Mouse (Mus musculus) hindbrain, embryonic 13.5 days (tissue): ENCODE data around the gene Pdcd4. TPM values are rescaled to one million over a fixed set of nuclear protein-coding genes. Genes with fewer than 3 reads are reported as not detected.
"Not testable (repeated sequence)": the region's sequence is repeated elsewhere in the genome, so short reads cannot be mapped to it uniquely, and the experiment has no call there.

ENCODE experiments used
- ATAC-seq: fragments of 200-750 bp; cut with Nextera tagmentation; 2 replicates; pipeline ENCODE4 v1.8.0; 2017; ENCODE audit warnings: moderate TSS enrichment; ENCODE audit not compliant: low FRiP score
- H3K27ac ChIP-seq: fragments of 300-500 bp; sonication (generic); 2 replicates; pipeline ENCODE4 v1.5.1; 2015; ENCODE audit warnings: inconsistent platforms, mild to moderate bottlenecking, moderate library complexity
- H3K27me3 ChIP-seq: fragments of 300-500 bp; sonication (generic); 2 replicates; pipeline ENCODE4 v1.6.1; 2015; ENCODE audit warnings: mild to moderate bottlenecking, inconsistent platforms
- H3K36me3 ChIP-seq: fragments of 300-500 bp; sonication (generic); 2 replicates; pipeline ENCODE4 v1.6.1; 2015; ENCODE audit warnings: mild to moderate bottlenecking, inconsistent platforms
- H3K4me1 ChIP-seq: fragments of 300-500 bp; sonication (generic); replicated peaks from 2 replicates; pipeline ENCODE4 v1.6.1; 2015; ENCODE audit warnings: inconsistent platforms
- H3K4me2 ChIP-seq: fragments of 300-500 bp; sonication (generic); 2 replicates; pipeline ENCODE4 v1.6.1; 2015; ENCODE audit warnings: inconsistent platforms, mild to moderate bottlenecking, moderate library complexity
- H3K4me3 ChIP-seq: fragments of 300-500 bp; sonication (generic); 2 replicates; pipeline ENCODE4 v1.5.1; 2015; ENCODE audit warnings: mild to moderate bottlenecking, inconsistent platforms
- H3K9ac ChIP-seq: fragments of 300-500 bp; sonication (generic); 2 replicates; pipeline ENCODE4 v1.6.1; 2015; ENCODE audit warnings: mild to moderate bottlenecking, inconsistent platforms
- H3K9me3 ChIP-seq: fragments of 300-500 bp; sonication (generic); 2 replicates; pipeline ENCODE4 v1.6.1; 2016; ENCODE audit warnings: inconsistent platforms
- WGBS: fragments of 180-500 bp; shearing (Covaris S2); methylation state at CpG from one replicate; pipeline ENCODE4 v1.1.7; 2015; 5-methylcytosine and 5-hydroxymethylcytosine counted together
- polyA plus RNA-seq: library from polyadenylated mRNA; unstranded; fragments of >200 nt; fragmentation: Nextera tagmentation; extraction: Ambion mirVana; gene quantifications from 2 replicates; pipeline ENCODE4 v1.2.1, GENCODE M21; 2015

Gene Pdcd4
- polyA plus RNA-seq, 1 experiment from 2014 or later, result 82.8 TPM

DNA sequence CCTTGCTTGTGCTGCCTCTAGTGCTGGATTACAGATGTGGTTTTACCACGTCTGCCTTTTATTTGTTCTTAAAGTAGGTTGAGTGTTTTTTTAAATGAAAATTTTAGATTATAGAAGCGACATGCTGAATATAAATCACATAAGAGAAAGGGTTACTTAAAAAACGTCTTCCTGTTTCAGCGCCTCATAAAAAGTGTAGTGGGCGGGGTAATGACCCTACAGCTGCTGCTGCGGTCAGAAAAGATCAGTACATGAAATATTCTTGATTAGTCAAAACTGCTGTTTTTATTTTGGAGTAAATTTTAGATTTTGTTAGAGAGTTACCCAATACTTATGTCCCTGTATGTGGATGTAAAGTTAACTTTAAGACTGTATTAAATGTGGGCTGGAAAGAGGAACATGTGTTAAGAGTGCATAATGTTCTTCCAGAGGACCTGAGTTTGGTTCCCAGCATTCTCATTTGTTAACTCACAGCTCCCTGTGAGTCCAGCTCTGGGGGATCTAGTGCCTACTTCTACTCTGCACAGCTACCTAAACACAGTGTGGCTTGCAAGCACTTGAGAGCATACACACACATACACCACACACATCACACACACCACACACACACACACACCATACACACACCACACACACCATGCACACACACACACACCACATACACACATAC is 14.1 kb downstream of the Pdcd4 start:
- no peak for ATAC-seq
- peaks cover 23% of the 10 kb centered on the region for H3K4me1 ChIP-seq
- no peak overlapping the region for H3K27ac ChIP-seq
- no peak overlapping the region for H3K4me2 ChIP-seq
- 77% methylated on average over 6 of the region's 6 CpGs for WGBS
- peaks cover 20% of the 10 kb centered on the region for H3K36me3 ChIP-seq
- H3K27me3 ChIP-seq, result no peaks in the 10 kb centered on the region
- no peak overlapping the region for H3K4me3 ChIP-seq
- H3K9ac ChIP-seq, result no peak overlapping the region
- no peaks in the 10 kb centered on the region for H3K9me3 ChIP-seq

DNA sequence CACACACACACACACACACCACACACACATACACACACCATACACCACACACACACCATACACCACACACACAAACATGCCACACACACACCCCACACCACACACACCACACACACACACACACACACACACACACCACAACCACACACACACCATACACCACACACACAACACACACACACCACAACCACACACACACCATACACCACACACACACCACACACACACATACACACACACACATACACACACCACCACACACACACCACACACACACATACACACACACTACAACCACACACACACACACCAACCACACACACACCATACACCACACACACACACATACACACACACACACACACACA is 14.7 kb downstream of the Pdcd4 start:
- H3K9ac ChIP-seq, H3K4me3 ChIP-seq, ATAC-seq, H3K4me2 ChIP-seq, H3K9me3 ChIP-seq, H3K27ac ChIP-seq, H3K27me3 ChIP-seq: not testable (repeated sequence)
- H3K4me1 ChIP-seq, result peaks cover 23% of the 10 kb centered on the region
- H3K36me3 ChIP-seq, result peaks cover 23% of the 10 kb centered on the region

DNA sequence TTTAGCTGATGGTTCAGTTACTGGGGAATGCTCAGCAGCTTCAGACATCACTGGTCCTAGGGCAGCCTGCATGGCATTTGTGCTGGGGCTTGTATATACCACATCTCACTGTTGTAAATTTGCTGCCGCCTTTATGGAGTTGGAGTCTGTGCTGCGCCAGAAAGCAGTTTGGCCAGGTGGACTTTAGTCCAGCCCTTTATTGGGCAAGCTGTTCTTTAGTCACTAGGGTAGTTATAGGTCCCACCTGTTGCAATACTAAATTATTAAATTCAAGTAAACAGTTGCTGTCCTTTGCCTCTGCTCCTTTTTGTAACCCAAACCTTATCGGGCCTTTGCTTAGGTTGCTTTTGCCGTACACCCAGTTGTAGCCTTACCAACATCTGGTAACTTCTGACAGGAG is 22.9 kb downstream of the Pdcd4 start:
- no peak for ATAC-seq
- no peaks in the 10 kb centered on the region for H3K9me3 ChIP-seq
- no peak overlapping the region for H3K9ac ChIP-seq
- peaks cover 90% of the 10 kb centered on the region for H3K36me3 ChIP-seq
- no peaks in the 10 kb centered on the region for H3K27me3 ChIP-seq
- H3K27ac ChIP-seq, result no peak overlapping the region
- WGBS, result 95% methylated on average over 4 of the region's 4 CpGs
- H3K4me3 ChIP-seq, result no peak overlapping the region
- no peak overlapping the region for H3K4me2 ChIP-seq
- no peaks in the 10 kb centered on the region for H3K4me1 ChIP-seq

DNA sequence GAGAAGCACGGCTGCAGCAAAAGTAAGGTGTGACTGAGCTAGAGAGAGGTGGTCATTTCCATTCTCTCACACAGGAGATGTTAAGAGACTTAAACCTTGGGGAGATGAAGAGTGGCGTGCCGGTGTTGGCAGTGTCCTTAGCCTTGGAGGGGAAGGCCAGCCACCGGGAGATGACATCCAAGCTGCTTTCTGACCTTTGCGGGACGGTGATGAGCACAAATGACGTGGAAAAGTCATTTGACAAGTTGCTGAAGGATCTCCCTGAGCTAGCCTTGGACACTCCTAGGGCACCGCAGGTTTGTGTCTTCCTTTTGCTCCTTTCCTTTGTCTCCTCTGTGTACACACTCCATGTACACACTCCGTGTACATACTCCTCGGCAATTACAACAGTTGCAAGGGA is 27.5 kb downstream of the Pdcd4 start:
- WGBS, result 96% methylated on average over 10 of the region's 10 CpGs
- H3K27me3 ChIP-seq, result no peaks in the 10 kb centered on the region
- H3K27ac ChIP-seq, result no peak overlapping the region
- no peaks in the 10 kb centered on the region for H3K9me3 ChIP-seq
- no peak for ATAC-seq
- H3K4me3 ChIP-seq, result no peak overlapping the region
- H3K9ac ChIP-seq, result no peak overlapping the region
- H3K4me1 ChIP-seq, result no peaks in the 10 kb centered on the region
- no peak overlapping the region for H3K4me2 ChIP-seq
- peaks cover 80% of the 10 kb centered on the region for H3K36me3 ChIP-seq

DNA sequence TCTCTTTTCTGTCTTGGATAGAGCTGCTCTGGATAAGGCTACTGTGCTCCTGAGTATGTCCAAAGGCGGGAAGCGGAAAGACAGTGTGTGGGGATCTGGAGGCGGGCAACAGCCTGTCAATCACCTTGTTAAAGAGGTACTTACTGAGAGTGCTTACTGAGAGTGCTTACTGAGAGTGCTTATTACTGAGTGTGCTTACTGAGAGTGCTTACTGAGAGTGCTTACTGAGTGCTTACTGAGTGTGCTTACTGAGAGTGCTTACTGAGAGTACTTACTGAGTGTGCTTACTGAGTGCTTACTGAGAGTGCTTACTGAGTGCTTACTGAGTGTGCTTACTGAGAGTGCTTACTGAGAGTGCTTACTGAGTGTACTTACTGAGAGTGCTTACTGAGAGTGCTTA is 30.0 kb downstream of the Pdcd4 start:
- H3K36me3 ChIP-seq, result peaks cover 65% of the 10 kb centered on the region
- H3K4me1 ChIP-seq, H3K9me3 ChIP-seq, H3K9ac ChIP-seq, H3K4me3 ChIP-seq, H3K27ac ChIP-seq, H3K27me3 ChIP-seq, ATAC-seq, H3K4me2 ChIP-seq: not testable (repeated sequence)
- 80% methylated on average over 3 of the region's 3 CpGs for WGBS

DNA sequence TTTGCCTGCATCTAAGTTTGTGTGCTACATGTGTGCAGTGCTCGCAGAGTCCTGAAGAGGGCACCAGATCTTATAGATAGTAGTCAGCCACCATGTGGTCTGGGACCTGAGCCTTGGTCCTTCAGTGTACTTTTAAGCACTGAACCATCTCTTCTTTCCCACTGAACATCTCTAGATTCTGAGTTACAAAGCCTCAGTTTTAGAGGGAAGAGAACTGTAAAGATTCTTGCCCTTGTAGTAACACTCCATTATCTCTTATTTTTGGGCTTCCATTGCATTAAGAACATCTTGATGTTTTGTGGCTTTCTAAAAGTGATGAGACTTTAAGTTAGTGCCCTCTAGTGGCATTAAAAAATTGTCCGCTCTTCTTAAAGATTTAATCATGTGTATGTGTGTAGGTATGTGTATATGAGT is 33.3 kb downstream of the Pdcd4 start:
- WGBS, result 91% methylated on average over 2 of the region's 2 CpGs
- no peaks in the 10 kb centered on the region for H3K4me1 ChIP-seq
- no peak overlapping the region for H3K27ac ChIP-seq
- peaks cover 57% of the 10 kb centered on the region for H3K36me3 ChIP-seq
- H3K27me3 ChIP-seq, result no peaks in the 10 kb centered on the region
- no peak for ATAC-seq
- no peak overlapping the region for H3K9ac ChIP-seq
- H3K4me3 ChIP-seq, result no peak overlapping the region
- no peak overlapping the region for H3K4me2 ChIP-seq
- no peaks in the 10 kb centered on the region for H3K9me3 ChIP-seq

DNA sequence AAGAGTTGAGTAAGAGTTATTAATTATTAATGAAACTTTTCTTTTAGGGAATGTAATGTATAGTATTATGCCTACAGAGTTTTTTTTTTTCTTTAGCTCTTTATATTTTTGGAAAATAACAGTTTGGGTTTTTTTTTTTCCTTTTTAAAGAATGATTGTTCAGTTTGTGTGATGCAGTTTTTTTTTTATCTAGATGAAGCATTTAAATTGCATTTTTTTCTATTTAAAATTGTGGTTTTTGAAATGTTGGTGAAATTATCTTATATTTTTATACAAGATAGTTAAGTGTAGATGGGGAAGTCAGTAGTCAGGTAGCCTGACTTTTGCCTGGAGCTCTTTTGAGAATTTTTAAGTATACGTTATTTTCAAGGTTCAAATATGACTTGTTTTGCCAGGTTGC is 34.7 kb downstream of the Pdcd4 start:
- Histone ChIP-seq H3K4me2 (no peak overlapping the region), H3K9ac (no peak overlapping the region), H3K4me1 (no peaks in the 10 kb centered on the region), H3K36me3 (peaks cover 59% of the 10 kb centered on the region), H3K27ac (no peak overlapping the region), H3K4me3 (no peak overlapping the region), H3K9me3 (no peaks in the 10 kb centered on the region), H3K27me3 (no peaks in the 10 kb centered on the region)
- no peak for ATAC-seq
- WGBS, result 98% methylated on average over 1 of the region's 1 CpGs

DNA sequence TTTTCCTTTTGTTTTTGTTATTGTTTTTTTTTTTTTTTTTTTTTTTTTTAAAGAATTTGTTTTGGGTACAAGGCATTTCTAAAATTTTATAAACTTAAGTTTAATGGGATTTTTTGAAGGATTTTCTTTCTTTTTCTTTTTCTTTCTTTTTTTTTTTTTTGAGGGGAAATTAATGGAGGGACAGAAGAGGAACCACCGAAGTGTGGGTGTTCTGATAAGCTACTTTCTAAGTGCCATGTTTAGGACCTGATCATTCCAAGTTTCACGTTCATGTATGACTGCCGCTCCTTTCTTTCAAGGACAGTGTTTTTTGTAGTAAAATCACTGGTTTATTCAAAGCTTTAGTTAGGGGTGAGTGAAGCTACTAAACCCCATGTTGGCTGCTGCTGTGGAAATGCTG is 37.2 kb downstream of the Pdcd4 start:
- Histone ChIP-seq H3K4me1 (no peaks in the 10 kb centered on the region), H3K27me3 (no peaks in the 10 kb centered on the region), H3K9me3 (no peaks in the 10 kb centered on the region), H3K36me3 (peaks cover 65% of the 10 kb centered on the region), H3K9ac (no peak overlapping the region), H3K27ac (no peak overlapping the region), H3K4me2 (no peak overlapping the region), H3K4me3 (no peak overlapping the region)
- 94% methylated on average over 3 of the region's 3 CpGs for WGBS
- no peak for ATAC-seq

DNA sequence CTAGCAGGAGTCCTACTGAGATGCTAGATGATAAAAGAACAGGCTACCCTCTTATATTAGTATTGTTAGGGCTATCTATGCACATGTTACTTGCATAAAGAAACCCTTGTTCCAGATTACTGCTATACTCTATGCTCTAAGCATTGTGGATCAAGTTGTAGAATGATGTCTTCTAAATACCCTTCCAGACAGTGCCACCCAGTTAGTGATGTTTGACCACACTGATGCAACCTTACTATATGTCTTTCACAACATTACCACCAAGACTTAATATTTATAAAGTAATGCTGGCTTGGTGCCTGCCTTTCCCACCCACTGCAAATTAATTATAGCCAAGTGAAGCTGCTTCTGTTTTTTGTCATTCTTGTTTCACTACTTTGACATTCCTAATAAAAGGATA is 41.0 kb downstream of the Pdcd4 start:
- Histone ChIP-seq H3K4me2 (no peak overlapping the region), H3K27me3 (no peaks in the 10 kb centered on the region), H3K9me3 (no peaks in the 10 kb centered on the region), H3K36me3 (peaks cover 60% of the 10 kb centered on the region), H3K9ac (no peak overlapping the region), H3K4me1 (no peaks in the 10 kb centered on the region), H3K4me3 (no peak overlapping the region), H3K27ac (no peak overlapping the region)
- no peak for ATAC-seq

DNA sequence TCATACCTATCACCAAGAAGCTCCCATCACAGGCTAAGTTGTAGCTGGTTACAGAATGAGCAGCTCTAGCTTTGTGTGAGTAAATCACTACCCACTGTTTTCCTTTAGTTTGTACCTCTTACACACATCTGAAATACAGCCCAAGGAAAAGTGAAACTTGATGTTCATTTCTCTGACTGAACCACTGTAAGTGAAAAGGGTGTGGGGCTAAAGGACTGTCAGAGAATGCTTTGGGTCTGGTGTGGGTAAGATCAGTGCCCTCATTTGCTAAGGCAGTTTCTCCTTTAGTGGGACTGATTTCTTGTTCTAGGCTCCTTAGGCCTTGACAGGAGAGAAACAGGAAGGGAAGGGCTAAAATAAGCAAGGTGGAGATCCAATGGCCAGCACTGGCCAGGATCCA is 42.0 kb downstream of the Pdcd4 start:
- no peaks in the 10 kb centered on the region for H3K9me3 ChIP-seq
- H3K4me3 ChIP-seq, result no peak overlapping the region
- peaks cover 60% of the 10 kb centered on the region for H3K36me3 ChIP-seq
- H3K4me2 ChIP-seq, result no peak overlapping the region
- no peaks in the 10 kb centered on the region for H3K27me3 ChIP-seq
- no peak for ATAC-seq
- H3K9ac ChIP-seq, result no peak overlapping the region
- H3K27ac ChIP-seq, result no peak overlapping the region
- H3K4me1 ChIP-seq, result no peaks in the 10 kb centered on the region

DNA sequence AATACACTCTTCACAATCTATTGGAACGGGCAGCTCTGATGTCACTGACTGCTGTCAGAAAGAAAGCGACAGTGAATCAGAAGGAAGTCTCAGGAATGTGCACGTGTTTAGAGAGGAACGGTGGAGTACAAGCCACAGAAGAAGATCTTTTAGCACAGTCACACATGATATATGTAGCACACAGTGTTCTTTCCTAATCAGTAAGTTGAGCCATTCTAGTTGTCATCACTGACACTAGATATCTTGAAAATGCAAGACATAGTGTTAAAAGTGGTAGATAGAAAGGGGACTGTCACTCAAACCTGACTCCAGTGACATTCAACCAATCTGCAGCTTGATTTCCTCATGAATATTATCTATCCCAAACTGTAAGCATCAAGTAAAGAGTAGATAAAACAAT is 47.4 kb downstream of the Pdcd4 start:
- peaks cover 9% of the 10 kb centered on the region for H3K4me1 ChIP-seq
- no peak overlapping the region for H3K9ac ChIP-seq
- no peak overlapping the region for H3K4me3 ChIP-seq
- H3K27ac ChIP-seq, result no peak overlapping the region
- H3K27me3 ChIP-seq, result no peaks in the 10 kb centered on the region
- no peak for ATAC-seq
- H3K4me2 ChIP-seq, result no peak overlapping the region
- no peaks in the 10 kb centered on the region for H3K9me3 ChIP-seq
- H3K36me3 ChIP-seq, result peaks cover 24% of the 10 kb centered on the region
- WGBS, result 96% methylated on average over 4 of the region's 4 CpGs

DNA sequence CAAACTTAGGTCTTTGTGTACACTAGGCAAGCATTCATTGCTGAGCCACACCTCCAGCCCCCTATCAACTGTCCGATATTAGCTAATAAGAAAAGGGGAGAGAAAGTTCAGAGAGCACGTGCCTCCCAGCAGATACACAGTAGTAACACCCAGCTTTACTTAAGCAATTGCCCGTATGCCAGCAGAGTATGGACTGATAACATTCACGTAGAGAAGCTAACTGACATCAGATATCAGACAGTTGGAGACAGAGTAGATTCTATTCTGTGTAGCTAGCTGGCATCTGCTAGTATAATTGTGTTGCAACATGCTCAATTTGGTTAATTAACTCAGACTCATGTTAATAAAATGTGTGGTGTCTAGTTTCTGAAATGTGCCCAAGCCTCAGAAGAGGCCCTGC is 49.1 kb downstream of the Pdcd4 start:
- Histone ChIP-seq H3K36me3 (peaks cover 21% of the 10 kb centered on the region), H3K9ac (no peak overlapping the region), H3K9me3 (no peaks in the 10 kb centered on the region), H3K4me3 (no peak overlapping the region), H3K4me1 (peaks cover 13% of the 10 kb centered on the region), H3K27me3 (no peaks in the 10 kb centered on the region), H3K4me2 (no peak overlapping the region), H3K27ac (no peak overlapping the region)
- 91% methylated on average over 4 of the region's 4 CpGs for WGBS
- ATAC-seq, result no peak

DNA sequence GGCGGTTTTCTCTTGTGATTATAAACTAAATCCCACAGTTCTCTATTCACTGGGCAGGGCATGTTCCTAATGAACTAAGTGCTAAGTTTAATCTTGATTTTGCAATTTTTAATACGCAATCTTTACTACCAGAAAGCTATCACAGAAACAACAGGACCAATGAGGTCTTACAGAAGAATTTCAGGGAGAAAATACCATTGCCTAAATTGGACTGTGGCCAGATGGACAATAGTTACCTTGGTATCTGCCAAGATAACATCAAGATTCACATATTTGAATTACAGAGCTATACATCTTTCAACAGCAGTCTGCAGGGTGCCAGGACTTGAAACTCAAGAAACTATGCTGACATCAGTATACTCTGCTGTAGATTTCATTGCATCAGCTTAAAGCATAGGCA is 50.3 kb downstream of the Pdcd4 start:
- Histone ChIP-seq H3K4me3 (peak overlapping the region; percentile 94; the same call in 1 of the 2 replicates), H3K36me3 (peaks cover 19% of the 10 kb centered on the region), H3K27me3 (no peaks in the 10 kb centered on the region), H3K4me2 (peak overlapping the region; percentile 55), H3K9me3 (no peaks in the 10 kb centered on the region), H3K9ac (peak overlapping the region; percentile 35; the same call in 1 of the 2 replicates), H3K4me1 (peaks cover 21% of the 10 kb centered on the region), H3K27ac (no peak overlapping the region)
- 95% methylated on average over 2 of the region's 2 CpGs for WGBS
- no peak for ATAC-seq
